Mouse (Mus musculus) ES-E14 (cell line): ENCODE measurements around the gene Vill.

Experiments used
- CHD2 ChIP-seq: IDR thresholded peaks from 2 replicates; pipeline ENCODE4 v1.6.1; 2014; ENCODE audit warnings: mild to moderate bottlenecking, low read depth, low read length, inconsistent platforms
- HCFC1 ChIP-seq: IDR thresholded peaks from 2 replicates; pipeline ENCODE4 v1.6.1; 2012; ENCODE audit warnings: low read length, inconsistent platforms, borderline replicate concordance; ENCODE audit not compliant: insufficient read depth
- ZC3H11A ChIP-seq: IDR thresholded peaks from 2 replicates; pipeline ENCODE4 v1.6.1; 2012; ENCODE audit warnings: low read depth, mild to moderate bottlenecking, inconsistent platforms, low read length, borderline replicate concordance
- ZNF384 ChIP-seq: IDR thresholded peaks from 2 replicates; pipeline ENCODE4 v1.6.1; 2012; ENCODE audit warnings: low read depth, low read length, inconsistent platforms

DNA sequence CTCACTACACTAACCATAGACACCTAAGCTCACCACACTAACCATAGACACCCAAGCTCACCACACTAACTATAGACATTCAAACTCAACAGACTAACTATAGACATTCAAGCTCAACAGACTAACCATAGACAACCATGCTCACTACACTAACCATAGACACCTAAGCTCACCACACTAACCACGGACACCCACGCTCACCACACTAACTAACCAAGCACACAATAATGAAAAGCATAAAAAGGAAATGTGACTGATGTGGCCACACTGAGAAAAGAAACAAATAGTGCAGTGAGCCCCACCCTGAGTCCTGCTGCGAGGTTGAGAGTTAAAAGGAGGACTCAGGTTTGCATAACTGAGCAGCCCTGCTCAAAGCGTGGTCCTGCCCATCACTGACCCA lies 2.8 kb downstream of the Vill start:
- TF ChIP-seq HCFC1 (no peak), CHD2 (no peak), ZC3H11A (no peak), ZNF384 (no peak)
